Mouse (Mus musculus) MEL (cell line): ENCODE data around the gene Cela2a. TPM values are rescaled to one million over a fixed set of nuclear protein-coding genes. Genes with fewer than 3 reads are reported as not detected.

ENCODE experiments used
- DNase-seq: peaks from one replicate; pipeline ENCODE4 v3.0.0; 2011; ENCODE audit warnings: low read depth, low spot score
- H3K27ac ChIP-seq: 2 replicates; pipeline ENCODE4 v1.5.1; 2012; ENCODE audit warnings: low read depth, mild to moderate bottlenecking, control low read depth, low read length, moderate library complexity; ENCODE audit not compliant: control insufficient read depth
- H3K27me3 ChIP-seq, 2 experiments: fragments of 150-350 bp in 1 of 2; sonication (generic) in 1 of 2; 2 replicates each; pipeline ENCODE4 v1.6.1; 2012; ENCODE audit warnings: low read length in 2 of 2, mild to moderate bottlenecking in 2 of 2, improper control_type of control experiment in 1 of 2, moderate library complexity in 1 of 2; ENCODE audit not compliant: insufficient read depth in 2 of 2, control insufficient read depth in 1 of 2
- H3K36me3 ChIP-seq, 2 experiments: 2 replicates each; pipeline ENCODE4 v1.6.1; 2012 to 2014; ENCODE audit warnings: low read length in 2 of 2, improper control_type of control experiment in 1 of 2, inconsistent platforms in 1 of 2, mild to moderate bottlenecking in 1 of 2; ENCODE audit not compliant: insufficient read depth in 2 of 2, control insufficient read depth in 1 of 2
- H3K4me1 ChIP-seq, 2 experiments: fragments of 150-350 bp in 1 of 2; sonication (generic) in 1 of 2; 2 replicates each; pipeline ENCODE4 v1.6.1; 2012; ENCODE audit warnings: low read length in 2 of 2, improper control_type of control experiment in 1 of 2, mild to moderate bottlenecking in 1 of 2; ENCODE audit not compliant: insufficient read depth in 2 of 2, control insufficient read depth in 1 of 2
- H3K4me3 ChIP-seq, 2 experiments: fragments of 150-350 bp in 1 of 2; sonication (generic) in 1 of 2; 2 replicates each; pipeline ENCODE4 v1.5.1; 2012; ENCODE audit warnings: low read depth in 2 of 2, low read length in 2 of 2, mild to moderate bottlenecking in 2 of 2, moderate library complexity in 2 of 2, control low read depth in 1 of 2, improper control_type of control experiment in 1 of 2; ENCODE audit not compliant: control insufficient read depth in 1 of 2, insufficient read depth in 1 of 2
- H3K79me2 ChIP-seq: 2 replicates; pipeline ENCODE4 v1.6.1; 2012; ENCODE audit warnings: mild to moderate bottlenecking, low read length, moderate library complexity; ENCODE audit not compliant: control insufficient read depth, poor library complexity, insufficient read depth
- H3K9ac ChIP-seq: 2 replicates; pipeline ENCODE4 v1.6.1; 2012; ENCODE audit warnings: low read depth, mild to moderate bottlenecking, control low read depth, low read length, moderate library complexity; ENCODE audit not compliant: control insufficient read depth, poor library complexity, severe bottlenecking
- H3K9me3 ChIP-seq: fragments of 150-350 bp; sonication (generic); replicated peaks from 2 replicates; pipeline ENCODE4 v1.6.1; 2012; ENCODE audit warnings: mild to moderate bottlenecking, low read length, improper control_type of control experiment, moderate library complexity; ENCODE audit not compliant: insufficient read depth
- BHLHE40 ChIP-seq: IDR thresholded peaks from 2 replicates; pipeline ENCODE4 v1.6.1; 2012; ENCODE audit warnings: low read depth, mild to moderate bottlenecking, inconsistent platforms, low read length, improper control_type of control experiment, borderline replicate concordance
- CTCF ChIP-seq, 3 experiments: IDR thresholded peaks in 2 of 3; conservative IDR thresholded peaks in 1 of 3; 2 replicates each; pipeline ENCODE4 v1.5.1; 2011 to 2012; ENCODE audit warnings: low read length in 3 of 3, low read depth in 2 of 3, mild to moderate bottlenecking in 2 of 3, improper control_type of control experiment in 1 of 3, inconsistent platforms in 1 of 3, mixed read lengths in 1 of 3, moderate library complexity in 1 of 3; ENCODE audit not compliant: control insufficient read depth in 1 of 3, insufficient read depth in 1 of 3, poor library complexity in 1 of 3, severe bottlenecking in 1 of 3
- EP300 ChIP-seq, 2 experiments: IDR thresholded peaks; 2 replicates each; pipeline ENCODE4 v1.6.1; 2011; ENCODE audit warnings: improper control_type of control experiment in 2 of 2, low read length in 2 of 2, low read depth in 1 of 2, mild to moderate bottlenecking in 1 of 2
- GABPA ChIP-seq: IDR thresholded peaks from 2 replicates; pipeline ENCODE4 v1.6.1; 2012; ENCODE audit warnings: low read depth, mild to moderate bottlenecking, inconsistent platforms, low read length, improper control_type of control experiment, moderate library complexity
- GATA1 ChIP-seq: IDR thresholded peaks from 2 replicates; pipeline ENCODE4 v1.6.1; 2011; ENCODE audit warnings: low read depth, low read length, improper control_type of control experiment
- HCFC1 ChIP-seq: IDR thresholded peaks from 2 replicates; pipeline ENCODE4 v1.6.1; 2012; ENCODE audit warnings: low read depth, mild to moderate bottlenecking, inconsistent platforms, low read length, improper control_type of control experiment, moderate library complexity
- MAX ChIP-seq: IDR thresholded peaks from 2 replicates; pipeline ENCODE4 v1.6.1; 2011; ENCODE audit warnings: low read length, improper control_type of control experiment
- MXI1 ChIP-seq: IDR thresholded peaks from 2 replicates; pipeline ENCODE4 v1.6.1; 2011; ENCODE audit warnings: mild to moderate bottlenecking, low read depth, low read length, improper control_type of control experiment
- MYB ChIP-seq: IDR thresholded peaks from 2 replicates; pipeline ENCODE4 v1.6.1; 2011; ENCODE audit warnings: mild to moderate bottlenecking, low read depth, low read length, improper control_type of control experiment
- NELFE ChIP-seq: IDR thresholded peaks from 2 replicates; pipeline ENCODE4 v1.6.1; 2011; ENCODE audit warnings: low read depth, low read length, improper control_type of control experiment
- NRF1 ChIP-seq: IDR thresholded peaks from 2 replicates; pipeline ENCODE4 v1.6.1; 2014; ENCODE audit warnings: low read depth, mild to moderate bottlenecking, inconsistent platforms, low read length, improper control_type of control experiment, moderate library complexity; ENCODE audit not compliant: poor library complexity, insufficient read depth, severe bottlenecking
- POLR2AphosphoS2 ChIP-seq: IDR thresholded peaks from 2 replicates; pipeline ENCODE4 v1.6.1; 2011; ENCODE audit warnings: low read length, improper control_type of control experiment
- POLR2AphosphoS5 ChIP-seq: IDR thresholded peaks from 2 replicates; pipeline ENCODE4 v1.6.1; 2012; ENCODE audit warnings: low read depth, borderline replicate concordance, mild to moderate bottlenecking, inconsistent platforms, low read length, moderate library complexity, mixed read lengths
- RAD21 ChIP-seq: IDR thresholded peaks from 2 replicates; pipeline ENCODE4 v1.6.1; 2011; ENCODE audit warnings: mild to moderate bottlenecking, low read depth, low read length, improper control_type of control experiment
- TCF12 ChIP-seq: IDR thresholded peaks from 2 replicates; pipeline ENCODE4 v1.6.1; 2014; ENCODE audit warnings: low read depth, mild to moderate bottlenecking, inconsistent platforms, low read length, improper control_type of control experiment, moderate library complexity
- UBTF ChIP-seq: IDR thresholded peaks from 2 replicates; pipeline ENCODE4 v1.6.1; 2012; ENCODE audit warnings: low read depth, mild to moderate bottlenecking, inconsistent platforms, low read length, improper control_type of control experiment, moderate library complexity, borderline replicate concordance; ENCODE audit not compliant: insufficient read depth
- USF1 ChIP-seq: IDR thresholded peaks from 2 replicates; pipeline ENCODE4 v1.6.1; 2014; ENCODE audit warnings: low read depth, mild to moderate bottlenecking, inconsistent platforms, low read length, improper control_type of control experiment, moderate library complexity
- USF2 ChIP-seq, 2 experiments: IDR thresholded peaks; 2 replicates each; pipeline ENCODE4 v1.6.1; 2011 to 2012; ENCODE audit warnings: improper control_type of control experiment in 2 of 2, low read length in 2 of 2, borderline replicate concordance in 1 of 2, inconsistent platforms in 1 of 2, low read depth in 1 of 2, mild to moderate bottlenecking in 1 of 2; ENCODE audit not compliant: insufficient read depth in 1 of 2
- ZMIZ1 ChIP-seq: IDR thresholded peaks from 2 replicates; pipeline ENCODE4 v1.6.1; 2012; ENCODE audit warnings: low read depth, mild to moderate bottlenecking, inconsistent platforms, low read length, improper control_type of control experiment, moderate library complexity
- ZNF384 ChIP-seq: IDR thresholded peaks from 2 replicates; pipeline ENCODE4 v1.6.1; 2012; ENCODE audit warnings: low read depth, mild to moderate bottlenecking, inconsistent platforms, low read length, improper control_type of control experiment
- polyA plus RNA-seq, 2 experiments: library from polyadenylated mRNA; stranded (reverse) in 1 of 2; unstranded in 1 of 2; fragments of >175 nt in 1 of 2; fragments of >200 nt in 1 of 2; gene quantifications; 2 replicates each; pipeline versions ENCODE4 v1.2.1 to v1.2.4; 2012; ENCODE audit warnings: low replicate concordance in 2 of 2, low read depth in 1 of 2; ENCODE audit not compliant: insufficient read length in 2 of 2, insufficient read depth in 1 of 2, missing spikeins in 1 of 2
- total RNA-seq: library from RNA; depleted of rRNA; stranded (reverse); fragments of 300-350 nt; gene quantifications from 2 replicates; pipeline ENCODE4 v1.2.3, GENCODE M21; 2012

Cela2a gene
- total and polyA plus RNA-seq, 3 experiments: not detected

- Histone ChIP-seq H3K9me3 (no peaks in the 10 kb centered on the region), H3K79me2 (no peaks in the 10 kb centered on the region), H3K9ac (no peak overlapping the region), H3K27me3 (no peaks in the 10 kb centered on the region), H3K4me1 (no peaks in the 10 kb centered on the region), H3K36me3 (no peaks in the 10 kb centered on the region; a peak in 1 of 4 replicates)
- DNase-seq: no peak
- TF ChIP-seq MAX: no peak
- TF ChIP-seq MXI1: no peak
- no peak for TF ChIP-seq ZNF384
- no peak for TF ChIP-seq HCFC1
- no peak for TF ChIP-seq GABPA
- no peak for TF ChIP-seq MYB
- no peak for TF ChIP-seq CTCF (IDR thresholded peaks at IDR 0.05 in 2 of 3, conservative IDR thresholded peaks at IDR 0.05 in 1 of 3; ENCODE audit: control insufficient read depth in 1 of 3, insufficient read depth in 1 of 3, low read depth in 2 of 3, low read length in 3 of 3, poor library complexity in 1 of 3, severe bottlenecking in 1 of 3)
- no peak for TF ChIP-seq TCF12
- no peak for TF ChIP-seq RAD21
- no peak for TF ChIP-seq UBTF
- no peak for TF ChIP-seq EP300 (IDR thresholded peaks at IDR 0.05; ENCODE audit: low read depth in 1 of 2, low read length in 2 of 2)
- TF ChIP-seq GATA1: no peak
- no peak for TF ChIP-seq BHLHE40
- no peak for TF ChIP-seq NELFE
- TF ChIP-seq POLR2AphosphoS5: no peak
- no peak for TF ChIP-seq POLR2AphosphoS2
- no peak for TF ChIP-seq USF2 (IDR thresholded peaks at IDR 0.05; ENCODE audit: borderline replicate concordance in 1 of 2, insufficient read depth in 1 of 2, low read depth in 1 of 2, low read length in 2 of 2)
- TF ChIP-seq, all 39 proteins: peak for 0
- no peak overlapping the region for H3K4me3 ChIP-seq
- H3K27ac ChIP-seq: no peak overlapping the region
Observed at GRCm38 (mm10) chr4:141864506-141864905, 38.5 kb upstream of the Cela2a start.

DNA sequence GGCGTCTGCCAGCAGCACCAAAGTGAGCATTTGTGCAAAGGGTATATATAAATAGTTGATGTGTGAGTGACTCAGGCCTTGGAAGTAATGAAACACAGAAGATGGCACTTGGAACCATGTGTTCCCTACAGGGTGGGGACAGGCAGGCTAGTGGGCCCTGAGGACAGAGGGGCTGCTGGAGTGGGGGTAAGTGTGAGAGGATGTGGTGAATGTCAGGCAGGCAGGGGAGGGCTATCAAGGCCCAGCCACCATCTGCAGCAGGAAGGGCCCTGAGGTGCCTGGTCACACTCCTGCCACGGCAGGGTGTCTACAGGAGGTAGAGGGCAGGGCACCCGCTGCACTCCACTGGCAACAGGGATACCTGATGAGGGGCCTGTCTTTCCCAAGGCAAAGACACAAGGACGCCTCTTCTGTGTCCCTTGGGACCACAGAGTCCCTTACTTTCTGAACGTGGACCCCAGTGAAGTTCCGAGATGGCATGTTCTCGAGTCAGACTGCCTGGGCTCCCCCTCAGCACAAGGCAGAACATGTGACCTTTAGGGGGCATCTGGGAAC is 37.8 kb upstream of the Cela2a start:
- Histone ChIP-seq H3K4me3 (no peak overlapping the region), H3K36me3 (no peaks in the 10 kb centered on the region), H3K9me3 (no peaks in the 10 kb centered on the region)
- TF ChIP-seq BHLHE40 (no peak), USF1 (no peak), MYB (no peak), ZMIZ1 (no peak), HCFC1 (no peak), NRF1 (no peak)
- TF ChIP-seq, all 39 proteins: peak for 0
- H3K9ac ChIP-seq: no peak overlapping the region
- H3K4me1 ChIP-seq: no peaks in the 10 kb centered on the region
- H3K27me3 ChIP-seq: no peaks in the 10 kb centered on the region
- H3K79me2 ChIP-seq: no peaks in the 10 kb centered on the region
- no peak for DNase-seq
- no peak overlapping the region for H3K27ac ChIP-seq
